Comparison of ENCODE assay signal across 9 mouse cellular contexts in the genomic region with DNA sequence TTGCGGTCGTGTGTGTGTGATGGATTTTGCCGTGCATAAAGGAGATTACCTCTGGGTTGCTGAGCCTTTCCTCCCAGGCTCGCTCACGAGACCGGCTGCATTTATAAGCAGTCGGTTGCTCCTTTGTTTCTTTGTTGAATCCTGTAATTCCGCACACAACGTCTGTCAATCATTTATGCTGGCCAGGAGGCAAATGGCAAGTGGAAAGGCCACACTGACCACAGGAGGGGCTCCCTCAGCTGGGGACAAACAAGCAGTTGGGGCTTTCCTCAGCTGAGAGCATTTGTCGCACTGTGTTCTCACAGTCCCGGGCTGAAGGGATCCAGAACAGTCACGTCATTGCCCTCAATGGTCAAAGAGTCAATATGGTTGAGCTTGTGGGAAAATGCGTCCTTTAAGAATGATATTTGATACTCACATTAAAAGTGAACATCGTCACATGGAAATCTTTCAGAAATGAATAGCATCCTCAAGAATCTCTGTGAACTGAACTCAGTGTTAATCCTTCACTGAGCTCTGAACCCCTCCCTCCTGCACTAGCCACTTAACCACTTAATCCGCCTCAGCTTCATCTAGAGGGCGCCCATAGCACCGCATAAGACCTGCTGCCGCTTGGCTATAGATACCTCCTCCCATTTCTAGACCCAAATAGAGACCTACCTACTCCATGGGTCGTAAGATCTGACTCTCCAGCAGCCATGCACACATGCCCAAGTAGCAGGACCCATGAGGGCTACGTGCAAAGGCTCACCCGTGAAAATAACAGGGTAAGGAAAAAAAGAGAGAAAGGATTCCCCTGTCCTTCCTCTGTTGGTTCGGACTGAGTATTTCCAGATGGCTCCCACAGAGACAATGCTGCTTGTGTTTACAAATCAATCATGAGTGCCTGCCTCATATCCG. TPM values are rescaled to one million over a fixed set of nuclear protein-coding genes. Genes with fewer than 3 reads are reported as not detected.
A peak's percentile ranks its signal among the peaks of the same experiment; 100 is the strongest.
DNase-seq lines count a peak whose midpoint lies in the region; ATAC-seq lines count a peak whose summit lies in the region.
"Had no signal": no experiment of that assay in that cellular context is flagged by ENCODE, and none has a peak within 500 bp of the region (broad histone marks: within the 10 kb centered on the region; RNA-seq: fewer than 3 reads in every experiment).

No protein-coding gene starts in this region.

- peak; percentile 68; the same call in 1 of the 2 replicates for ATAC-seq in stomach, embryonic 16.5 days (ENCODE audit: insufficient read depth, low FRiP score)

- peak; percentile 36 for DNase-seq in left cerebral cortex, postnatal 4 days
- no peak for DNase-seq in left cerebral cortex, adult 11 months (ENCODE audit: low spot score)
- peak; percentile 63 for DNase-seq in forebrain, embryonic 10.5 days (ENCODE audit: extremely low spot score, low spot score)
- peak; percentile 83 for DNase-seq in midbrain, embryonic 10.5 days (ENCODE audit: low spot score)
- DNase-seq in ovary, postnatal 10 days (ENCODE audit: low spot score) = no peak
- DNase-seq in left cerebral cortex, adult 9 months (ENCODE audit: low spot score in 2 of 2) = no peak
- DNase-seq in frontal cortex, postnatal 14 days (ENCODE audit: low spot score in 2 of 2) = no peak

- H3K36me3 ChIP-seq in forebrain, embryonic 10.5 days (replicated peaks) = peaks cover 26% of the 10 kb centered on the region
- H3K36me3 ChIP-seq in midbrain, embryonic 10.5 days = peaks cover 37% of the 10 kb centered on the region
- no peaks in the 10 kb centered on the region for H3K36me3 ChIP-seq in stomach, embryonic 16.5 days (ENCODE audit: control insufficient read depth, insufficient read depth, low read length)

- peak overlapping the region; percentile 93 for H3K27ac ChIP-seq in forebrain, embryonic 10.5 days
- H3K27ac ChIP-seq in midbrain, embryonic 10.5 days (replicated peaks) = peak overlapping the region; percentile 94
- peak overlapping the region; percentile 47 for H3K27ac ChIP-seq in stomach, embryonic 16.5 days (ENCODE audit: low read length)

- H3K4me3 ChIP-seq in forebrain, embryonic 10.5 days = peak overlapping the region; percentile 37
- H3K4me3 ChIP-seq in midbrain, embryonic 10.5 days = peak overlapping the region; percentile 42
- no peak overlapping the region; the same call in 1 of the 2 replicates for H3K4me3 ChIP-seq in stomach, embryonic 16.5 days (replicated peaks; ENCODE audit: low read length)

- H3K9ac ChIP-seq in stomach, embryonic 16.5 days (ENCODE audit: low read length) = no peak overlapping the region; the same call in 1 of the 2 replicates

- no peaks in the 10 kb centered on the region for H3K27me3 ChIP-seq in forebrain, embryonic 10.5 days (ENCODE audit: poor library complexity, severe bottlenecking)
- H3K27me3 ChIP-seq in midbrain, embryonic 10.5 days (ENCODE audit: low read depth, poor library complexity, severe bottlenecking) = no peaks in the 10 kb centered on the region
- no peaks in the 10 kb centered on the region for H3K27me3 ChIP-seq in stomach, embryonic 16.5 days (ENCODE audit: control insufficient read depth, insufficient read depth, low read length)

- WGBS in forebrain, embryonic 10.5 days = 20% methylated on average over 23 of the region's 23 CpGs
- 15% methylated on average over 23 of the region's 23 CpGs for WGBS in midbrain, embryonic 10.5 days
- WGBS in stomach, embryonic 16.5 days = 54% methylated on average over 23 of the region's 23 CpGs

- H3K4me1 ChIP-seq in forebrain, embryonic 10.5 days = peaks cover 82% of the 10 kb centered on the region
- peaks cover 95% of the 10 kb centered on the region for H3K4me1 ChIP-seq in midbrain, embryonic 10.5 days
- 0 out of 2 replicates have a peak, but pooled peaks cover 5% of the 10 kb centered on the region for H3K4me1 ChIP-seq in stomach, embryonic 16.5 days (ENCODE audit: control insufficient read depth, insufficient read depth, low read length)

- H3K4me2 ChIP-seq in stomach, embryonic 16.5 days (ENCODE audit: low read depth, low read length) = peak overlapping the region; percentile 8; the same call in 1 of the 2 replicates

- intact Hi-C loops in left cerebral cortex, postnatal 4 days (cut with DNase I) = no loop called here

- 0 out of 2 replicates have a peak, but pooled peaks cover 10% of the 10 kb centered on the region for H3K9me3 ChIP-seq in forebrain, embryonic 10.5 days
- no peaks in the 10 kb centered on the region; the same call in 1 of the 2 replicates for H3K9me3 ChIP-seq in midbrain, embryonic 10.5 days (replicated peaks)
- no peaks in the 10 kb centered on the region for H3K9me3 ChIP-seq in stomach, embryonic 16.5 days (replicated peaks; ENCODE audit: control insufficient read depth, low read length)

RNA-seq across cellular contexts. Expression of gene Kif21a, which starts 32.2 kb away (rescaled TPM):
- total RNA-seq in left cerebral cortex, postnatal 4 days (2021) = 10 to 100 TPM; 69.9 to 70.0 TPM
- 26.7 and 26.8 TPM in 2 replicates for polyA plus RNA-seq in forebrain, embryonic 10.5 days (2016; fragmentation: Nextera tagmentation; extraction: Ambion mirVana)
- polyA plus RNA-seq in midbrain, embryonic 10.5 days (2016; fragmentation: Nextera tagmentation; extraction: Ambion mirVana) = 42.5 and 50.1 TPM in 2 replicates
- polyA plus RNA-seq in stomach, embryonic 16.5 days (2015; fragmentation: Nextera tagmentation; extraction: Ambion mirVana) = 20.8 and 24.8 TPM in 2 replicates
- total RNA-seq: neutrophil, adult 5-6 weeks had no signal

Comparison
In these comparisons a context has a peak if more than half of its experiments do, and no peak if none do; other contexts are left out.
1. DNase-seq: peak in left cerebral cortex, postnatal 4 days (single experiment), forebrain, embryonic 10.5 days (single experiment) and midbrain, embryonic 10.5 days (single experiment); none in left cerebral cortex, adult 11 months (single experiment), ovary, postnatal 10 days (single experiment), left cerebral cortex, adult 9 months (0 of 2) and frontal cortex, postnatal 14 days (0 of 2).
2. Peak in every context shown above with its lines, with median percentiles within 50 percentile points of each other: H3K27ac ChIP-seq.